Mouse (Mus musculus) liver, postnatal 0 days (tissue): ENCODE results near the gene Zfyve27. TPM values are rescaled to one million over a fixed set of nuclear protein-coding genes. Genes with fewer than 3 reads are reported as not detected.

Experiments
- ATAC-seq: fragments of 200-750 bp; cut with Nextera tagmentation; 2 replicates; pipeline ENCODE4 v1.8.0; 2017; ENCODE audit warnings: mild to moderate bottlenecking, moderate library complexity
- DNase-seq: peaks from one replicate; pipeline ENCODE4 v3.0.0-alpha.2; 2016
- H3K27ac ChIP-seq: fragments of 300-500 bp; sonication (generic); 2 replicates; pipeline ENCODE4 v1.5.1; 2014; ENCODE audit warnings: antibody characterized with exemption, moderate library complexity, mild to moderate bottlenecking, low read depth
- H3K27me3 ChIP-seq: fragments of 300-500 bp; sonication (generic); 2 replicates; pipeline ENCODE4 v1.6.1; 2014; ENCODE audit warnings: low read length, control low read depth, mixed read lengths; ENCODE audit not compliant: insufficient read depth
- H3K36me3 ChIP-seq: fragments of 300-500 bp; sonication (generic); replicated peaks from 2 replicates; pipeline ENCODE4 v1.6.1; 2014; ENCODE audit warnings: mild to moderate bottlenecking, control low read depth, low read length, moderate library complexity, mixed read lengths; ENCODE audit not compliant: insufficient read depth
- H3K4me1 ChIP-seq: fragments of 300-500 bp; sonication (generic); 2 replicates; pipeline ENCODE4 v1.6.1; 2014; ENCODE audit warnings: antibody characterized with exemption, mild to moderate bottlenecking, control low read depth; ENCODE audit not compliant: insufficient read depth
- H3K4me2 ChIP-seq: fragments of 300-500 bp; sonication (generic); 2 replicates; pipeline ENCODE4 v1.6.1; 2014; ENCODE audit warnings: low read depth, mild to moderate bottlenecking, low read length, moderate library complexity, mixed read lengths
- H3K4me3 ChIP-seq: fragments of 300-500 bp; sonication (generic); 2 replicates; pipeline ENCODE4 v1.5.1; 2014; ENCODE audit warnings: low read depth, low read length
- H3K9ac ChIP-seq: fragments of 300-500 bp; sonication (generic); replicated peaks from 2 replicates; pipeline ENCODE4 v1.6.1; 2014; ENCODE audit warnings: mild to moderate bottlenecking, moderate library complexity
- H3K9me3 ChIP-seq: fragments of 300-500 bp; sonication (generic); 2 replicates; pipeline ENCODE4 v1.6.1; 2016; ENCODE audit warnings: mild to moderate bottlenecking, control low read depth, low read length, mixed read lengths
- CTCF ChIP-seq: sonication (generic); IDR thresholded peaks from 2 replicates; pipeline ENCODE4 v1.5.1; 2016; ENCODE audit warnings: antibody characterized with exemption, low read depth
- EP300 ChIP-seq: IDR thresholded peaks from 2 replicates; pipeline ENCODE4 v1.6.1; 2016; ENCODE audit warnings: antibody characterized with exemption, low read depth, mild to moderate bottlenecking
- WGBS: fragments of 180-500 bp; shearing (Covaris S2); extraction: QIAGEN DNeasy Blood & Tissue Kit; methylation state at CpG from one replicate; pipeline ENCODE4 v1.1.7; 2014; ENCODE audit not compliant: insufficient replicate concordance; 5-methylcytosine and 5-hydroxymethylcytosine counted together
- polyA plus RNA-seq: library from polyadenylated mRNA; unstranded; fragments of >200 nt; fragmentation: Nextera tagmentation; extraction: Ambion mirVana; gene quantifications from 2 replicates; pipeline ENCODE4 v1.2.1, GENCODE M21; 2015

Gene Zfyve27
- polyA plus RNA-seq, 1 experiment from 2014 or later: 8.5 TPM

GRCm38 (mm10) chr19:42211936-42212335, 48.2 kb downstream of the Zfyve27 start:
- TF ChIP-seq CTCF (no peak), EP300 (no peak)

GRCm38 (mm10) chr19:42214601-42215000, 50.9 kb downstream of the Zfyve27 start:
- 58% methylated on average over 2 of the region's 2 CpGs for WGBS
- H3K4me3 ChIP-seq: no peak overlapping the region
- no peaks in the 10 kb centered on the region for H3K27me3 ChIP-seq
- H3K27ac ChIP-seq: no peak overlapping the region
- DNase-seq: no peak
- no peak overlapping the region for H3K9ac ChIP-seq
- no peak for TF ChIP-seq CTCF
- no peaks in the 10 kb centered on the region for H3K9me3 ChIP-seq
- no peaks in the 10 kb centered on the region for H3K36me3 ChIP-seq
- H3K4me2 ChIP-seq: no peak overlapping the region
- ATAC-seq: no peak
- no peaks in the 10 kb centered on the region for H3K4me1 ChIP-seq

More at GRCm38 (mm10) chr19:42211936-42212335, 48.2 kb downstream of the Zfyve27 start:
- H3K4me2 ChIP-seq: no peak overlapping the region
- no peaks in the 10 kb centered on the region for H3K36me3 ChIP-seq
- H3K9ac ChIP-seq: no peak overlapping the region
- no peaks in the 10 kb centered on the region; the same call in 1 of the 2 replicates for H3K27me3 ChIP-seq
- DNase-seq (no peak), ATAC-seq (no peak)
- 24% methylated on average over 8 of the region's 8 CpGs for WGBS
- no peaks in the 10 kb centered on the region for H3K4me1 ChIP-seq
- H3K27ac ChIP-seq: no peak overlapping the region
- H3K4me3 ChIP-seq: no peak overlapping the region
- H3K9me3 ChIP-seq: no peaks in the 10 kb centered on the region

- H3K4me2 ChIP-seq: no peak overlapping the region
- no peak overlapping the region for H3K27ac ChIP-seq
- DNase-seq (no peak), ATAC-seq (no peak)
- no peaks in the 10 kb centered on the region for H3K27me3 ChIP-seq
- no peak overlapping the region for H3K9ac ChIP-seq
- H3K36me3 ChIP-seq: no peaks in the 10 kb centered on the region
- H3K9me3 ChIP-seq: no peaks in the 10 kb centered on the region
- 63% methylated on average over 7 of the region's 7 CpGs for WGBS
- H3K4me1 ChIP-seq: no peaks in the 10 kb centered on the region
- H3K4me3 ChIP-seq: no peak overlapping the region
- TF ChIP-seq EP300 (no peak), CTCF (no peak)
Measured at GRCm38 (mm10) chr19:42216699-42217373, 53.1 kb downstream of the Zfyve27 start.

GRCm38 (mm10) chr19:42217374-42217763, 53.6 kb downstream of the Zfyve27 start:
- H3K9ac ChIP-seq: no peak overlapping the region
- TF ChIP-seq CTCF (peak; percentile 65), EP300 (no peak)
- H3K4me1 ChIP-seq: no peaks in the 10 kb centered on the region
- no peaks in the 10 kb centered on the region for H3K9me3 ChIP-seq
- H3K36me3 ChIP-seq: no peaks in the 10 kb centered on the region
- DNase-seq (no peak), ATAC-seq (no peak)
- no peak overlapping the region for H3K4me2 ChIP-seq
- WGBS: 7% methylated on average over 2 of the region's 2 CpGs
- no peak overlapping the region for H3K4me3 ChIP-seq
- no peak overlapping the region for H3K27ac ChIP-seq
- no peaks in the 10 kb centered on the region for H3K27me3 ChIP-seq

- no peak for TF ChIP-seq CTCF
- TF ChIP-seq EP300: no peak
- H3K36me3 ChIP-seq: no peaks in the 10 kb centered on the region
- no peak overlapping the region for H3K4me2 ChIP-seq
- no peak for DNase-seq
- no peaks in the 10 kb centered on the region for H3K27me3 ChIP-seq
- no peaks in the 10 kb centered on the region for H3K9me3 ChIP-seq
- H3K4me1 ChIP-seq: 0 out of 2 replicates have a peak, but pooled peaks cover 4% of the 10 kb centered on the region
- ATAC-seq: no peak
- H3K9ac ChIP-seq: no peak overlapping the region
- H3K4me3 ChIP-seq: no peak overlapping the region
- 63% methylated on average over 10 of the region's 10 CpGs for WGBS
- H3K27ac ChIP-seq: no peak overlapping the region
Measured at GRCm38 (mm10) chr19:42226451-42226850, 62.7 kb downstream of the Zfyve27 start.

GRCm38 (mm10) chr19:42229499-42230287, 65.9 kb downstream of the Zfyve27 start:
- DNase-seq (no peak), ATAC-seq (no peak)
- WGBS: 64% methylated on average over 17 of the region's 17 CpGs
- H3K4me2 ChIP-seq: no peak overlapping the region
- no peaks in the 10 kb centered on the region for H3K9me3 ChIP-seq
- no peak overlapping the region for H3K4me3 ChIP-seq
- no peaks in the 10 kb centered on the region for H3K27me3 ChIP-seq
- TF ChIP-seq EP300: no peak
- no peak for TF ChIP-seq CTCF
- H3K4me1 ChIP-seq: 0 out of 2 replicates have a peak, but pooled peaks cover 4% of the 10 kb centered on the region
- no peak overlapping the region for H3K9ac ChIP-seq
- no peaks in the 10 kb centered on the region for H3K36me3 ChIP-seq
- no peak overlapping the region for H3K27ac ChIP-seq
